Mouse (Mus musculus) fat pad, adult 2 months (tissue): ENCODE measurements around the gene Rps6kb2.
A peak's percentile ranks its signal among the peaks of the same experiment; 100 is the strongest.
"Not testable (repeated sequence)": the region's sequence is repeated elsewhere in the genome, so short reads cannot be mapped to it uniquely, and the experiment has no call there.

Source experiments
- DNase-seq: peaks from one replicate; pipeline ENCODE4 v3.0.0-alpha.2; 2011; ENCODE audit warnings: low read depth, low spot score; ENCODE audit errors: extremely low read depth

The Rps6kb2 gene

GRCm38 (mm10) chr19:4142416-4143173, 20.6 kb downstream of the Rps6kb2 start:
- no peak for DNase-seq

- no peak for DNase-seq
Measured at GRCm38 (mm10) chr19:4140147-4140546, 23.0 kb downstream of the Rps6kb2 start.

DNA sequence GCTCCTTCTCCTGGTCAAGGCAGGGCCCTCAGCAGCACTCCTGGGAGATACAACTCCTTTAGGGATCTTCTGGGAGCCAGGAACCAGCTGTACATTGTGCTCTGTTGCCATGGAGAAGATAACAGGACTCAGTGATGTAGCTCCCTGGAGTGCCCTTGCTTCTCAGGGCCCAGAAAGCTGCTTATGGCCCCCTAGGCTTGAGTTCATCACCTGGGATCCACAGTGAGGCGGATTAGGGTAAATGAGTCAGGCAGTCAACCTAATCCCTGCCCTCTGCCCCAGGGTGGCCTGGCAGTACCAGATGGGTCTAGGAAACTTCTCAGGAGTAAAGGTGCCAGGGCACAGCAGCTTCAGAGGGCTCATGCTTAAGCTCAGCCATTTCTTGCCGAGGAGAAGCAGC, 23.7 kb downstream of the Rps6kb2 start, which contains the start of gene Gpr152:
Gpr152 (plus strand) TSS at position 342 of the 400 bp plus-strand sequence.
- DNase-seq: no peak

GRCm38 (mm10) chr19:4137913-4138312, 25.2 kb downstream of the Rps6kb2 start:
- DNase-seq: no peak

GRCm38 (mm10) chr19:4136463-4136862, 26.7 kb downstream of the Rps6kb2 start:
- DNase-seq: no peak

DNA sequence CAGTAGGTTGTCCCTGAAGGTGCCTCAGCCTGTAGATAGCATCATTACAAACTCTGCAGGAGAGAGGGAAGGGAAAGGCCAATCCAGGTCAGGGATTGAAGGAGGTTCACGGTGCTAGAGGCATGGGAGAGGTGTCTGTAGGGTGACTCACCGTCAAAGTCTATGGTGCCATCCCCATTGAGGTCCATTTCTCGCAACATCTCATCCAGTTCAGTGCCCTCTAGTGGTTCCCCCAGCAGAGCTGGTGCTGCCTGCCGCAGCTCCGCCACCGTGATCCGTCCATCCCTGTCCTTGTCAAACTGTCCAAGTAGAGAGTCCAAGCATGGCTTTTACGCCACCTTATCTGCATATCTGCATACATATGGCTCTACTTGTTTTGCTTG, 27.2 kb downstream of the Rps6kb2 start:
- not testable (repeated sequence) for DNase-seq

- not testable (repeated sequence) for DNase-seq
Measured at GRCm38 (mm10) chr19:4135229-4135962, 27.8 kb downstream of the Rps6kb2 start.

- DNase-seq: no peak
Measured at GRCm38 (mm10) chr19:4134354-4134753, 28.8 kb downstream of the Rps6kb2 start.

DNA sequence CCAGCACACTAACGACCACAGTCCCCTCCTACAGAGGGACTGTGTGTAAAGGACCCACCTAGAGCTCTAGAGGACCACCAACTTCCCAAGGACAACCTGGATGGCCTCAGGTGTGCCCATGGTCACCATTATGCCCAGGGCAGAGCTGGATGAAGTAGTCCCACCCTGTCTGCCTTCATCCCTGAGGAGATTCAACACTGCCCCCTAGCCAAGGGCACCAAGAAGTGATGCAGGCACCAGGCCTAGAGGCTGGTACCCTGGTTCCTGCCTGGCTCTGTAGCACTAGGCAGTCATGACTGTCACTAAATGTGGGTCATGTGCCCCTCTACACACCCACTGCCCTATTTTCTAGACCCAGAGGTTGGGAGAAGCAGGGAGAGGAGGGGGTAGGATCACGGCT, 31.4 kb downstream of the Rps6kb2 start:
- DNase-seq: no peak

DNA sequence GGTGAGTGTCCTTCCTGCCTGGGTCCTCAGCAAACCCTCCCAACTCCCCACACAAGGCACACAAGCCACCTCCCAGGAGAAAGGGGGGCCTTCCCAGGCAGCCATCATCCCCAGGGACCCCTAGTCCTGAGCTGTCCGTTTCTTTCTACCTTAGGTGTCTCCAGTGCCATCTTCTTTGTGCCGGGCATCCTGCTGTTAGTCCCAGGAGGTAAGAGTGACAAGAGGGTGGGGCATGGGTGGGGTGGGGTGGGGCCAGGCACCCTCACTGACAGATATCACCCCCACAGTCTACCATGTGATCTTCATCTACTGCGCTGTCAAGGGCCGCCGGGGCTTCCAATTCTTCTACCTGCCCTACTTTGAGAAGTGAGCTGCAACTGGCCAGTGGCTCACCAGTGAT, 32.1 kb downstream of the Rps6kb2 start:
- no peak for DNase-seq

- no peak for DNase-seq
Measured at GRCm38 (mm10) chr19:4130106-4130505, 33.0 kb downstream of the Rps6kb2 start.

DNA sequence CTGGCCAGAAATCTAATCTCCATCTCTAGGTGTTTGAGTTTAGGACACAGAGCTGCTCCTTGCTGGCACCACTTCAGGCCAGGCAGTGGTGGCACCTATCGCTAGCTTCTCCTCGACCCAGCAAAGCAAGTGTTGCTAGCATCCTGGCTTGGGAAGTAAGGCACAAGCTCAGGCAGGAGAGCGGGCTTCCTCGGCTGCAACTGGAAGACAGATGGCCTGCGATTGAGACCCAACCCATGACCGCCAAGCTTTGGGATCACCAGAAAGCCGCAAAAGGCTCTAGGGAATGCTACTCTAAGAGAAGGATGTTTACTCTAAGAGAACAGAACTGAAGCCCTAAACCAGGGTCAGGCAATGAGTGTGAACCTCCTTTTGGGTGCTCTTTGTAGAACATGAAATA, 33.7 kb downstream of the Rps6kb2 start:
- no peak for DNase-seq

DNA sequence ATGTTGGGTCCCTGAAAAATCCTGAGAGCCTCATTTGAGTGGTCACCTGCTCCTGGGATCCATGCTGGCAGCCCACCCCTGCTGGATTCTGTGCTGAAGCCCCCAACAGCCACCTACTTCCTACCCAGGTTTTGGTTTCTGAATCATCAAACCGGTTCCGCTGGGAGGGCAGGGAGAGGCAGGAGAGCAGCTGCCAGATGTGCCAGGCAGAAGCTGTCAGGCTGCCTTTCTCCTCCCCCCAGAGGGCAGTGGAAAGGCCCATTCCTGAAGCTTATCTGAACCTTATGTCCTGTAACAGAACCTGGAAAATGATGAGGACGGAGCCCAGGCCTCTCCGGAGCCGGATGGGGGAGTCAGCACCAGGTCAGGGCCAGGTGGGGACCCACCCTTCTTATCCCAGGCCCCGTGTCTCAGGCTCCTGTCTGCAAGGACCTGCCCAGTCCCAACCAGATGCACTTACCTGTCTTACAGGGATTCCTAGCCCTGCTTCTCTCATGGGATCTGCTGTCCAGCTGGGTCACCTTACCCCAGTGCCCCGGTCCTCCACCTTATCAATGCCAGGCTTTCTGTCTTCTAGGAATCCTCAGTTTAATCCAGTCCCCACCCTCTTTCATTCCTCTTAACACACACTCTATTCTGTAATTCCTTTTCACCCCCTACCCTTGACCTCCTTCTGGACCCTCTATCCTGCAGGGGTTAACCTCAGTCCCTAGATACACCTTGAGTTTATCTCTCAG, 36.2 kb downstream of the Rps6kb2 start:
- no peak for DNase-seq

- DNase-seq: no peak
Measured at GRCm38 (mm10) chr19:4125741-4126696, 37.1 kb downstream of the Rps6kb2 start, which contains the start of gene Aip. Gene Aip (minus strand): TSS chr19:4125858.

DNA sequence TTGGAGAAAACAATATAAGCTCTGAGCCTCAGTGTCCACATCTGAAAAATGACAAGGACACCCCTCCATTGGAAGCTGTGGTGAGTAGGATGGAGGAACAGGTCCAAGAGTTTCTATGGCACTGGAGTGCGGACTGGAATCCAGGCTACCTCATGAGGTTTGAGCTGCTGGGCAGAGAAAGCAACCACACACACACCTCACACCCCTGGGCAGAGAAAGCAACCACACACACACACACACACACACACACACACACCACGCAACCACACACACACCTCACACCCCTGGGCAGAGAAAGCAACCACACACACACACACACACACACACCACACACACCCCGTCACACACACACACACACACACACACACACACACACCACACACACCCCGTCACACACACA, 37.9 kb downstream of the Rps6kb2 start:
- not testable (repeated sequence) for DNase-seq

DNA sequence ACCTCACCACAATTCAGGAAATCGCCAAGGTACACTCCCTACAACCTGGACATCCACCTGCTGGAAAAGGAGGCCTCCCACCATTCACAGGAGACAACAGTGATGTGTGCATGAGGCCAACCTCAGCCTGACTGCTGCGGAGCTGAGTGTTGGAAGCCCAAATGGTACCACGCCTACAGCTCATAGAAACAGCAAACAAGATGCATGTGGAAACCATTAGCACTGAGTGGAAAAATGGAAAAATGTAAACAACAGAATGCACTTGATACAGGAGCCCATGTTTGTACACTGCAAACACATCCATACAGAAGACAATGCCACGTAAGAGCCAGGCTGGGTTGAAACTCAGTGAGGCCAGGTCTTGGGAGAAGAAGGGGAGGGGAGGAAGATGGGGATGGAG, 38.7 kb downstream of the Rps6kb2 start:
- DNase-seq: no peak

DNA sequence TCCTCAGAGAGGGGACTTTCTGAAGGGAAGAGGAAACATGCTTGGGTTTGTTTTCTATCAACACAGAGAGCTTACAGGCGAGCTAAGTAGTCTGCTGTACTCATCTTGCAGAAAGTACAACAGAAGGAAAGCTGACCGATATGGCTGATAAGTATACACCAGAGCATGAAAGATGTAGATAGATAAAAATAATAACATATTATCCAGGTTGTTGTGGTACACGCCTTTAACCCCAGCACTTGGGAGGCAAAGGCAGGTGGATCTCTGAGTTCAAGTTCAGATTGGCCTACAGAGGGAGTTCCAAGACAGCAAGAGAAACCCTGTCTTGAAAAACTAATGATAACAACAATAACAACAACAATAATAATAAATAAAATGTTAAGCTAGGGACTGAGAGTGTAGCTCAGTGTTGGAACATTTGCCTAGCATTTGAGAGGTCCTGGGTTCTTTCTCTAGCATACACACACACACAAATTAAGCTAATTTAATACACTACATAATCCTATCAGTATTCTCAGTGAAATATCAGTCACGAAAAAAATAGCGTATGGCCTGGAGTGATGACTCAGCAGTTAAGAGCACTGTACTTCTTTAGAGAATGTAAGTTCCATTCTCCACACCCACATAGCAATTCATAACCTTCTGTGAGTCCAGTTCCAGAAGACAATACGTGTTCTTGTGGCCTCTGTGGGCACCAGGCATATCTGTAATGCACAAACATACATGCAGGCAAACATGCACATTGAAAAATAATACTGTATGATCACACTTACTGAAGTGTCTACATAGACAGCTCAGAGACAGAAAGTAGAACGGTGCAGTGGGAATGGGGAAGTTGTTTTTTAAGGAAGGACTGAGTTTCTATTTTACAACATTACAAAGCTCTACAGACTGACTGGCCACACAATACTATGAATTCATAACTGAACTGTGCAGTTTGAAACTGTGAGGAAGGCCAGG, 40.5 kb downstream of the Rps6kb2 start:
- no peak for DNase-seq

DNA sequence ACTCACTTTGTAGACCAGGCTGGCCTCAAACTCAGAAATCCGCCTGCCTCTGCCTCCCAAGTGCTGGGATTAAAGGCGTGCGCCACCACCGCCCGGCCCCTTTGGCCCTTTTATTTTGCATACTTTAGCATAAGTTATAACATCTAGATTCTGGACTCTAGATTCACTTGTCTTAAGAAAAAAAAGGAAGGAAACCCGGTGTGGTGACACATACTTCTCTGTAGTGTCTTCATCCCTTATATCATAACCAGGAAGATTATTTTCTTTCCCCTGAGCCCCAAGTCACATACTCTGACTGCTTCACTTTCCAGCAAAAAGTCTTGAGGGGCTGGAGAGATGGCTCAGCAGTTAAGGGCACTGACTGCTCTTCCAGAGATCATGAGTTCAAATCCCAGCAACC, 41.3 kb downstream of the Rps6kb2 start:
- DNase-seq: not testable (repeated sequence)

GRCm38 (mm10) chr19:4121097-4121805, 41.9 kb downstream of the Rps6kb2 start:
- DNase-seq: peak; percentile 79
